Mouse (Mus musculus) E14TG2a.4 (cell line): ENCODE data around the gene Cntrob.
A peak's percentile ranks its signal among the peaks of the same experiment; 100 is the strongest.
"Not testable (repeated sequence)": the region's sequence is repeated elsewhere in the genome, so short reads cannot be mapped to it uniquely, and the experiment has no call there.

Experiments used
- H3K27me3 ChIP-seq: 2 replicates; pipeline ENCODE4 v1.6.1; 2014; ENCODE audit warnings: low read length, control low read depth; ENCODE audit not compliant: insufficient read depth
- H3K36me3 ChIP-seq: 2 replicates; pipeline ENCODE4 v1.6.1; 2014; ENCODE audit warnings: low read length, control low read depth; ENCODE audit not compliant: insufficient read depth
- H3K4me1 ChIP-seq: replicated peaks from 2 replicates; pipeline ENCODE4 v1.6.1; 2014; ENCODE audit warnings: low read depth, low read length, control low read depth
- H3K4me3 ChIP-seq: replicated peaks from 2 replicates; pipeline ENCODE4 v1.5.1; 2014; ENCODE audit warnings: mild to moderate bottlenecking, low read length
- H3K9me3 ChIP-seq: 2 replicates; pipeline ENCODE4 v1.6.1; 2014; ENCODE audit warnings: low read length, control low read depth
- CTCF ChIP-seq: conservative IDR thresholded peaks from 2 replicates; pipeline ENCODE4 v1.5.1; 2014; ENCODE audit warnings: low read length
- NANOG ChIP-seq: IDR thresholded peaks from 2 replicates; pipeline ENCODE4 v1.6.1; 2014; ENCODE audit warnings: borderline replicate concordance, low read length, mixed read lengths
- POU5F1 ChIP-seq: IDR thresholded peaks from 2 replicates; pipeline ENCODE4 v1.6.1; 2014; ENCODE audit warnings: low read length, borderline replicate concordance

The Cntrob gene

DNA sequence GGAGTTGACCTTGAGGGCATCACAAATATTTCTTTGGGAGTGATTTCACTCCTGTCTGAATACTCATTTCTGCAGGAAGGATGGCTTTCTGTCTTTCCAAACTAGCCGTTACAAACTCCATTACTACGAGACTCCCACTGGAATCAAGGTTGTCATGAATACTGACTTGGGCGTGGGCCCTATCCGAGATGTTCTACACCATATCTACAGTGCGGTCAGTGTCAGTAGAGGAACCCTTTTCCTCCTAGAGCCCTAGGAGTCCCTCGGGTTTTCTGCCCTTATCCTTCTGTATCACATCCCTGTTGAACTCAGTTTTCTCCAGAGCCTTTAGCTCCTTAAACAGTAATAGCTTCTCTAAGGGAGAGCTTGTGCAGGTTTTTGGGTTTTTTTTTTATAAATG is 1.2 kb upstream of the Cntrob start:
- H3K4me3 ChIP-seq = peak overlapping the region; percentile 89
- TF ChIP-seq NANOG (no peak), CTCF (no peak), POU5F1 (no peak)
- H3K9me3 ChIP-seq = no peaks in the 10 kb centered on the region
- peaks cover 23% of the 10 kb centered on the region for H3K36me3 ChIP-seq
- H3K4me1 ChIP-seq = peaks cover 50% of the 10 kb centered on the region
- peaks cover 36% of the 10 kb centered on the region for H3K27me3 ChIP-seq

DNA sequence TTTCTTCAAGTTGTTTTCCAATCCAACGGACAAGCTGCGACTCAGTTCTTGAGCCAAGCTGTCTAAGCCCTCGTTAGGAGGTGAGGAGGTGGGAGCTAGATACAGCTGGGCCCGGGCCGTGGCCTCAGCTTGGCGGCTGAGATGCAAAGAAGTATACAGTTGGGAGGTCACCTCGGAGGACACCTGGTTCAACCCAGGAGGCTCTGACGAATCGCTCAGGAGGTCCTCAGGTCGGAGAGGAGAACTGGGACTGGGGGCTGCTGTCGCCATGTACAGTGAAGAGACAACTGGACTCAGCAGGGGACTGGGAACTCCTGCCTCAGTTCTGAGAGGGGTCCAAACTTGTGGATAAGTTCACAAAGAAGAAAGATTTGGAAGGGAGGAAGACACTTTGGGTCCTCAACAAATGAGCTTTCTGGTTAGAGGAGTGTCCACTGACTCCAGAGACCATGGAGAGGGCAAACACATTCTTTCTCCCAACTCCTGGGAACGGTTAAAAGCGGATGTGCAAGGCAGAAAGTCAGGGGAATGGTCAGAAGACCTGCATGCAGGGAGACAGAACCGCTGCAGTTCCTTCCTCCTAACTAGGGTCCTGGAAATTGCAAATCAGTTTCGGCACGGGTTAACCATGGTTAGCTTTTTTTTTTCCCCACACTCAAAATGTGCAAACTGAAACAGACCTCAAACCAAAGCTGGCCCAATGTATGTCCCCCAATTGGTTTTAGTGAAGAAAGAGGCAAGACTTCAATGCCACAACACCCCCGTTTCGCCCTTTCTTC is 693 bp downstream of the Cntrob start:
- Histone ChIP-seq H3K4me1 (peaks cover 48% of the 10 kb centered on the region), H3K36me3 (peaks cover 42% of the 10 kb centered on the region), H3K9me3 (no peaks in the 10 kb centered on the region), H3K4me3 (peak overlapping the region; percentile 89), H3K27me3 (peaks cover 17% of the 10 kb centered on the region)
- TF ChIP-seq POU5F1 (no peak), CTCF (no peak)

DNA sequence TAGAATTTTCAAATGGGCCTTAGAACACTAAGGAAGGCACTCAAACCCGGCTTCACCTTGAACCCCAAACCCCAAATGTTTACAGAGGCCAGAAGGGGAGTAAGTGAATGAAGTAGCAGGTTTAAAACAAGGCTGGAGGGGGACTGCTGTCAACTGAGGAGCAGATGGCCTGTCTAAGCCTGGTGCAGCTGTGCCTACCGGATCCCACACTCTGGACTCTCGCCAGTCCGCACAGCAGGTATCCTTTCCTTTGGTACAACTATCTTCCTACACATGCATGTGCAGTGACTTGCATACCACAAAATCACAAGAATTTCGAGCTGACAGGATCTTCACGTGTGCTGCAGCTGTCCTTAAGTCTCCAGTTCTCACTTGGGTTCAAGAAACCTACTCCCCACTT is 1.6 kb downstream of the Cntrob start:
- no peak for TF ChIP-seq NANOG
- H3K27me3 ChIP-seq = peaks cover 9% of the 10 kb centered on the region
- H3K4me1 ChIP-seq = peaks cover 40% of the 10 kb centered on the region
- H3K36me3 ChIP-seq = peaks cover 51% of the 10 kb centered on the region
- H3K4me3 ChIP-seq = no peak overlapping the region
- H3K9me3 ChIP-seq = no peaks in the 10 kb centered on the region

DNA sequence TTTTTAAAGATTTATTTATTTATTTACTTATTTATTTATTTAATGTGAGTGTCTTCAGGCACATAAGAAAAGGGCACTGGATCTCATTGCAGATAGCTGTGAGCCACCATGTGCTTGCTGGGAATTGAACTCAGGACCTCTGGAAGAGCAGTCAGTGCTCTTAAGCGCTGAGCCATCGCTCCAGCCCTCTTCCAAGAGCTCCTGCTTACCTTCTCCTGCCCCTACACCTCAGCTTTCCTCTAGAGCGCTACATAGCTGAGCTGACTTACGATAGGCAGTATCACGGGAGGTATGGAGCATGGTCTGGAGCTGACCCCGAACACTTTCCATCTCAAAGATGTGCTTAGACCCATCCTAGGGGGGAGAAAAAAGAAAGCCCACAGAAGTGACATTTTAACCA is 2.0 kb downstream of the Cntrob start:
- TF ChIP-seq POU5F1 (no peak), CTCF (no peak), NANOG (no peak)
- Histone ChIP-seq H3K27me3 (peaks cover 4% of the 10 kb centered on the region), H3K36me3 (peaks cover 55% of the 10 kb centered on the region), H3K9me3 (no peaks in the 10 kb centered on the region), H3K4me3 (no peak overlapping the region), H3K4me1 (peaks cover 35% of the 10 kb centered on the region)

DNA sequence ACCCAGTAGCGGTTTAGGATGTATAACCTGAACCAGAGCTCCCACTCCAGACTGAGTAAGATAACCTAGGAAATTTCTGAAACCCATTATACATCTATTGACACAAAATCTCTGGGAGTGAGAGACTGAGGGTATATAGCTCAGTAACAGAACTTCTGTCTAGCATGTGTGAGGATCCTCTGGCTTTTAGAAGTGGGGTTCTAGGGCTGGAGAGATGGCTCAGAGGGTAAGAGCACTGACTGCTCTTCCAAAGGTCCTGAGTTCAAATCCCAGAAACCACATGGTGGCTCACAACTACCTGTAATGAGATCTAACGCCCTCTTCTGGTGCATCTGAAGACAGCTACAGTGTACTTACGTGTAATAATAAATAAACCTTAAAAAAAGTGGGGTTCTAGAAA is 5.6 kb downstream of the Cntrob start:
- not testable (repeated sequence) for H3K9me3 ChIP-seq, H3K4me3 ChIP-seq, H3K27me3 ChIP-seq
- Histone ChIP-seq H3K4me1 (peaks cover 19% of the 10 kb centered on the region), H3K36me3 (peaks cover 89% of the 10 kb centered on the region)

DNA sequence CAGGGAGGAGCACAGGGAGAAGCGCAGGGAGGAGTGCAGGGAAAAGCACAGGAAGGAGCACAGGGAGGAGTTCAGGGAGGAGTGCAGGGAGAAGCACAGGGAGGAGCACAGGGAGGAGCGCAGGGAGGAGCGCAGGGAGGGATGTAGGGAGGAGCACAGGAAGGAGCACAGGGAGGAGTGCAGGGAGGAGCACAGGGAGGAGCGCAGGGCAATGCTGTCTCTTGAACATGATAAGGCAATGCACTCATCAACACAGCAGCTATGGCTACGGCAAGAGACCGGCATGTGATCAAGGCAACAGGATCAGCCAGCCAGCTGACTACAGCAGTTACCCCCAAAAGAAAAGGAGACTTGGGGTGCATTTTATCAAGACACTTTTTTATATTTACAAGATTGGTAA is 7.2 kb downstream of the Cntrob start:
- Histone ChIP-seq H3K4me1 (peaks cover 6% of the 10 kb centered on the region; the same call in 1 of the 2 replicates), H3K9me3 (no peaks in the 10 kb centered on the region), H3K36me3 (peaks cover 97% of the 10 kb centered on the region), H3K4me3 (no peak overlapping the region), H3K27me3 (no peaks in the 10 kb centered on the region)
- TF ChIP-seq CTCF (no peak), POU5F1 (no peak), NANOG (no peak)

DNA sequence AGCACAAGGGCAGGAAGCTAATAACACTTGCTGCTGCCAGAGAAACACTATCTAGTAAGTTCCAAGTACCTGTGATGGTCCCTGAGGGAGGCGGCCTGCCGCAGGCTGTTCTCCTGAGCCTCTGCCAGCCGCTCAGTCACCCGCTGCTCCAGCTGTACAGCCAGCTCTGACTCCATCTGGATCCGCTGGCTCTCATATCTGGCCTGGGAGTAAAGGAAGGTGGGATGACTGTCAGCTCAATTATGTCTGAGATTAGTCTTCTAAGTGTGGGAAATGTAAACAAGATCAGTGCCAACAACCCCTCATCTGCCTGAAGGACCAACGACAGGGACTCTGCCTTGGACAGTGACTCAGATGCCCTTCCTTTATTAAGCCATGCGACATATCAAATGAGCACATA is 12.3 kb downstream of the Cntrob start:
- peaks cover 13% of the 10 kb centered on the region; the same call in 1 of the 2 replicates for H3K4me1 ChIP-seq
- H3K36me3 ChIP-seq = peaks cover 98% of the 10 kb centered on the region
- H3K4me3 ChIP-seq = no peak overlapping the region
- TF ChIP-seq CTCF = no peak
- TF ChIP-seq NANOG = no peak
- TF ChIP-seq POU5F1 = no peak
- no peaks in the 10 kb centered on the region for H3K9me3 ChIP-seq
- H3K27me3 ChIP-seq = no peaks in the 10 kb centered on the region

DNA sequence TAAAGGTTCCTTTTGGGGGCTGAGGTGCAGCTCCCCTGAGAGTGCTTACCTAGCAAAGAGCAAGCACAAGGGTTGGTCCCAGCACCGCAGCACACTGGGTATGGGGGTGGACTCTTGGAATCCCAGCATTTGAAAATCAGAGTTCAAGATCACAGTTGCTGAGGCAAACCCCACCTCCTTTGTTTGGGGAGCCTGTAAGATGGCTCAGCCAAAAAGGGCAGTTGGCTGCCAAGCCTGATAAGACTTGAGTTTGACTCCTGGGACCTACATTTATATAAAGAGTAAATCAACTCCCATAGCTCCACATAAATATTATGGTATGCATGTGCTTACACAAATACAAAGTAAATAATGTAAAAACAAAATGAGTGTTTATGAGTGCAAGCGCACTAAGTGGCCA is 17.5 kb downstream of the Cntrob start:
- H3K27me3 ChIP-seq = no peaks in the 10 kb centered on the region
- no peak overlapping the region for H3K4me3 ChIP-seq
- H3K36me3 ChIP-seq = peaks cover 95% of the 10 kb centered on the region
- 0 out of 2 replicates have a peak, but pooled peaks cover 4% of the 10 kb centered on the region for H3K4me1 ChIP-seq
- no peaks in the 10 kb centered on the region for H3K9me3 ChIP-seq
- TF ChIP-seq POU5F1 (no peak), NANOG (no peak), CTCF (no peak)

DNA sequence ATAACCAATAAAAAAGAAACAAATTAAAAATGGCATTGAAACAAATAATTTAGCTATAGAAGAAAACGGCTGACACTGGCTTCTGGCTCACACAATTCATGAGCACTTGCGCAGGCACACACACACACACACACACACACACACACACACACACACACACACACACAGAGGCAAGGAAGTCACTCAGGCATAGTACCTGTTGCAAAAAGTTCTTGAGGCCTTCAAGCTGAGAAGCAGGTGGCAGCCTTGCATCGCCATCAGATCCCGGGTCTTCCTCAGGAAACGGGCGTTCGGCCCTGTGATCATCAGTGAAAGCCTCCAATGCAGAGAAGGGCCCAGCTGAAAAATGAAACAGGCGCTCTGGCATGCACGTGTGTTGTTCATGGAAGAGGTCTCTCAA is 18.3 kb downstream of the Cntrob start:
- Histone ChIP-seq H3K4me1 (0 out of 2 replicates have a peak, but pooled peaks cover 4% of the 10 kb centered on the region), H3K27me3 (no peaks in the 10 kb centered on the region), H3K36me3 (peaks cover 95% of the 10 kb centered on the region), H3K9me3 (no peaks in the 10 kb centered on the region), H3K4me3 (no peak overlapping the region)
- no peak for TF ChIP-seq NANOG
- no peak for TF ChIP-seq CTCF
- TF ChIP-seq POU5F1 = no peak
